Mouse (Mus musculus) spleen, adult 2 months (tissue): ENCODE data around the gene Tmem209. TPM values are rescaled to one million over a fixed set of nuclear protein-coding genes. Genes with fewer than 3 reads are reported as not detected.

Source experiments
- DNase-seq, 2 experiments: peaks; one replicate each; pipeline versions ENCODE4 v3.0.0 to v3.0.0-alpha.2; 2012 to 2021; ENCODE audit warnings: low spot score in 2 of 2, low read depth in 1 of 2
- H3K27ac ChIP-seq: fragments of 200-500 bp; 2 replicates; pipeline ENCODE4 v1.5.1; 2012; ENCODE audit warnings: low read length, inconsistent platforms; ENCODE audit not compliant: insufficient read depth
- H3K27me3 ChIP-seq: fragments of 200-500 bp; 2 replicates; pipeline ENCODE4 v1.6.1; 2012; ENCODE audit warnings: mild to moderate bottlenecking, moderate library complexity, low read length, inconsistent platforms; ENCODE audit not compliant: control insufficient read depth, insufficient read depth
- H3K36me3 ChIP-seq: fragments of 200-500 bp; 2 replicates; pipeline ENCODE4 v1.6.1; 2012; ENCODE audit warnings: mild to moderate bottlenecking, low read length, inconsistent platforms; ENCODE audit not compliant: control insufficient read depth, insufficient read depth
- H3K4me1 ChIP-seq: fragments of 200-500 bp; 2 replicates; pipeline ENCODE4 v1.6.1; 2011; ENCODE audit warnings: inconsistent platforms; ENCODE audit not compliant: control insufficient read depth, insufficient read depth, insufficient read length
- H3K4me3 ChIP-seq: fragments of 200-500 bp; 2 replicates; pipeline ENCODE4 v1.5.1; 2011; ENCODE audit warnings: mild to moderate bottlenecking, inconsistent platforms; ENCODE audit not compliant: insufficient read depth, insufficient read length; ENCODE audit errors: extremely low read depth
- CTCF ChIP-seq: fragments of 200-500 bp; IDR thresholded peaks from 2 replicates; pipeline ENCODE4 v1.5.1; 2011; ENCODE audit warnings: mild to moderate bottlenecking, inconsistent platforms; ENCODE audit not compliant: insufficient read depth, insufficient read length, insufficient replicate concordance; ENCODE audit errors: extremely low read depth
- POLR2A ChIP-seq: fragments of 200-500 bp; IDR thresholded peaks from 2 replicates; pipeline ENCODE4 v1.6.1; 2011; ENCODE audit warnings: low read depth, low read length, inconsistent platforms
- WGBS: fragments of 180-500 bp; shearing (Covaris S2); methylation state at CpG from one replicate; pipeline ENCODE4 v1.1.7; 2018; 5-methylcytosine and 5-hydroxymethylcytosine counted together
- polyA plus RNA-seq: library from polyadenylated mRNA; depleted of rRNA; stranded (reverse); fragments of >200 nt; gene quantifications from 2 replicates; pipeline ENCODE4 v1.2.3, GENCODE M21; 2012

The Tmem209 gene
- polyA plus RNA-seq, 1 experiment: 38.5 TPM

DNA sequence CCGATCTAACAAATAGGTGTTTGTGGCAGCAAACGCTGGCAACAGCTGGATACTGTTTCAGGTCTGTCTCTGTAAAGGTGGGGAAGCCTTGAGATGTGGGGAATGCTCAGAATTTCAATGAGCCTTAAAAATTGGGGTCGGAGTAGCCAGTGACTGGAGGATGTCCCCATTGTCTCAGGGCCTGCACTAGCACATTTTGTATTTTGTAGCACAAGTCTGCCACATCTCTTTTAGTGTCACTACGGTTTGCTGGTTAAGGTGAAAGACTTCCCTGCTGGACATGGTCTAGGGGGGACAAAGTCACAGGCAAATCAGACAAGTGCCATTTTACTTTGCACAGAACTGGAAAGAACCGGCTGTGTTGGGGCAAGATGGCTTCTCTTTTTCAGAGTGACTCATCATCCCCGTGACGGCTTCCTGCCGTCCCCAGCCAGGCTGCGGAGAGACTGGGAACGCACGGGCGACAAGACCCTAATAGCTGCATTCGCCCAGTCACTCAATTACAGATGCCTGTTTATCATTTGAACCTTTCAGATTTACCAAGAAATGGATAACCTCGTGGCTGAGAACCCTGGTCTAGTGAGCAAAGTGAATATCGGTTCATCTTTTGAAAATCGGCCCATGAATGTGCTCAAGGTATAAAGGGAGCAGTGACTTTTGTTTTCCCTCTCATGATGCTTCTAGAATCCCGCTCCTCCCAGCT, 37.1 kb upstream of the Tmem209 start:
- 25% methylated on average over 17 of the region's 17 CpGs for WGBS
- H3K27me3 ChIP-seq: peaks cover 2% of the 10 kb centered on the region; the same call in 1 of the 2 replicates
- no peak for TF ChIP-seq CTCF
- TF ChIP-seq POLR2A: no peak
- DNase-seq: peak in 1 of 2 experiments; percentile 3
- H3K4me1 ChIP-seq: no peaks in the 10 kb centered on the region
- H3K4me3 ChIP-seq: peak overlapping the region; percentile 24; the same call in 1 of the 2 replicates
- H3K27ac ChIP-seq: no peak overlapping the region
- no peaks in the 10 kb centered on the region for H3K36me3 ChIP-seq

DNA sequence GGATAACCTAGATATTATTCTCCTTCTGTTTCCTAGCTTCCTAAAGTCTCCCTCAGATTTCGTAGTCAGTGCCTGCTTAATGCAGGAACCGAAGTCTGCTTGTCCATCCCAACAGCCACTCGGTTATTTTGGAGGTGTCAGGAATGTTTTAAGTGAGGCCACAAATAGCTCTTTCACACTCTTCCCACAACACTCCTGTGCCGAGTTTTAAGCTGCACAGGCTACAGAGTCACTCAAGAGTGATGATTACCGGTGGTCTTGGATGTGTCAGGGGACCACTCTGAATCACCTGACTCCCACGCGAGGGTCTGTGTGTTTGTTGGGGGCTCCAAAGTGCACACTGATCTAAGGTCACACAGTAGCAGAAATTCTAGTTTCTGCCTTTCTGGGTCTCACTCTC, 36.1 kb upstream of the Tmem209 start:
- 92% methylated on average over 7 of the region's 7 CpGs for WGBS
- DNase-seq: no peak
- TF ChIP-seq POLR2A (no peak), CTCF (no peak)
- H3K36me3 ChIP-seq: no peaks in the 10 kb centered on the region
- no peak overlapping the region for H3K4me3 ChIP-seq
- no peak overlapping the region for H3K27ac ChIP-seq
- peaks cover 2% of the 10 kb centered on the region; the same call in 1 of the 2 replicates for H3K27me3 ChIP-seq
- H3K4me1 ChIP-seq: no peaks in the 10 kb centered on the region

DNA sequence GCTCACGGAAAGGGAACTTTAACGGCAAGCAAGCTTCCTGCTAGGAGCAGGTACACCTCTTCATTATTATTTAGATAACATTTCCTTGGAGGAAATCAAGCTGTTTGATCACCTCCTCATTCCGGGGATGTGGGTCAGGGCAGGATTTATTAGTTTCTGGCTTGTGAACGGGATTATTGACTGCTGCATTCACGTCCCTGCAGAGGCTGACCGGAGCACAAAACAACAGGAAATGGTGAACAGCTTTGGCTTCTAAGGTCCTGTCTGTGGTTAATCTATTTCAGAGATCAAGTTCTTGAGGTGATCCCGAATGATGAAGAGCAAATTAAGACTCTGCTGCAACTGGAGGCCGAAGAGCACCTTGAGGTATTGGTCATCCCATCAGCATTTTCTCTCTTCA, 34.3 kb upstream of the Tmem209 start:
- Histone ChIP-seq H3K4me3 (no peak overlapping the region), H3K27me3 (peaks cover 2% of the 10 kb centered on the region; the same call in 1 of the 2 replicates), H3K4me1 (no peaks in the 10 kb centered on the region), H3K27ac (no peak overlapping the region), H3K36me3 (no peaks in the 10 kb centered on the region)
- whole genome bisulfite sequencing: 33% methylated on average over 8 of the region's 8 CpGs
- no peak for DNase-seq
- no peak for TF ChIP-seq CTCF
- TF ChIP-seq POLR2A: no peak

DNA sequence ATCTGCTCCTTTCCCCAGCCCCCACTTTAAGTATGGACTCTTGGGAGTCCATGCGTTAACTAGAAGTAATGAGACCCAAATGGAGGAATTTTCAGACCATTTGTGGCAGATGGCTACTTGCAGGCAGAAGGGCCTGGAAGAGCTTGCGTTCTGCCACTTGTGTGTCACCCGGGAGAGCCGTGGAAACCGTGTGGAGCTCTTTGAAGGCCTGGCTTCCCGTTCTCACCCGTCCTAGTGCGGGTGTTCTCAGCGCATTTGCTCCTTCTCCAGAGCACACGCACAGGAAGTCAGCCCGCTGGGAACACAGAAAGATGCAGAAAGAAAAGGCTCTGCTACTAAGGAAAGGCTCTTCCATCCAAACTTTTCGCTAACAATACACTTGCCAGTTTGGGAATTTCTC, 33.5 kb upstream of the Tmem209 start:
- TF ChIP-seq CTCF: no peak
- TF ChIP-seq POLR2A: no peak
- no peaks in the 10 kb centered on the region for H3K36me3 ChIP-seq
- H3K4me3 ChIP-seq: no peak overlapping the region
- H3K4me1 ChIP-seq: no peaks in the 10 kb centered on the region
- 84% methylated on average over 12 of the region's 12 CpGs for WGBS
- no peak overlapping the region for H3K27ac ChIP-seq
- H3K27me3 ChIP-seq: peaks cover 2% of the 10 kb centered on the region; the same call in 1 of the 2 replicates
- DNase-seq: no peak

DNA sequence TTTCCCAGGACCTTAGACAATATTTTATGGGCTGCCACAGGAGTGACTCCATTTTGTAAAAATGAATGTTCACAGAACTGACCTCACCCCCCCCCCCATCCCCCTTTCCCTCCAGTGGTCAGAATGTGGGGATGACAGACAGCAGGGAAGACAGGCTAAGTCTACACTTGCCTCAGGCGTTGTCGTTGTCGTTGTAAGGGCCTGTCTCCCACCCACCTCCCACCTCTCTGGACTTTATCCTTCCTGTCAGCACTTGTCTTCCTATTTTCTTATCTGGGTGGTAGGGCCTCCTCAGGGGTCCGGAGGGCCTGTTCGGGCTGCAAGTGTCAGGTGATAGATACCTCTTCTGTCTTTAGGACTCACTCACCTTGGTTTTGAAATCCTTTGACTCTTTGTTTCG, 32.7 kb upstream of the Tmem209 start:
- DNase-seq: no peak
- no peaks in the 10 kb centered on the region for H3K36me3 ChIP-seq
- no peak overlapping the region for H3K4me3 ChIP-seq
- no peaks in the 10 kb centered on the region for H3K27me3 ChIP-seq
- H3K4me1 ChIP-seq: no peaks in the 10 kb centered on the region
- no peak overlapping the region for H3K27ac ChIP-seq
- WGBS: 88% methylated on average over 6 of the region's 6 CpGs
- TF ChIP-seq POLR2A: no peak

DNA sequence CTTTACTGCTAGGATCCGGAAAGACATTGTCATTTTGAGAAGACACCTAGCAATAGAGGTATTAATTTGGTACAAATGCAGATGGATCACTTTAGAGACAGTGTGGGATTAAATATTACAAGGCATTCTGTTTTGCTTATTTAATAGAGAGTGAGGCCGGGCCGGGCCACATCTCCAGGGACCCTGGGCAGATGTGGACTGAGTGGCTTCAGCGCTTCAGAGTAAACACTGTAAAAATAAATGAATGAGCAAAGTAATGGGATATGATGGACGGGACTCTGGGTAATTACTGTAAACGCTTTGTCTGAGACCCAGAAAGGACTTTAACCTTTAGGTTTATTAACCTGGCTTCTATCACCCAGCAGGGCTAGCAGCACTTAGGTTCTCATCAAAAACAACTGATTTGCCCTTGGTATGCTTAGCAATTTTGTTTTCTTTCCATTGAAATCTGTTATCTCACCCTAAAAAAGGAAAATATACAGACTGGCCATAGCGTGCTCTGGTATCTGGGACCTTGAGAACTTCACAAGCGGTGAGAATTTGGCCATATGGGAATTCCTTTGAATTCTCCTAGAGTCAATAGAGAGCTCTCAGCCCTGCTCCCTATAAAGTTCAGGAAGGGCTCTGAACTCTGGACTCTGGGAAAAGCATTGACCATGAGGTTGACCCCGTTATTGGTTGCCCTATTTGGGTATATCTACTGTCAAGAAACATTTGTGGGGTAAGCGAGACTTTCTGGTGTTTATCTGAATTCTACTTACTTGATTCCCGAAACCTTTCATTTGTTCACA, 31.6 kb upstream of the Tmem209 start, which contains the start of gene Cpa2:
Cpa2 (plus strand) TSS at position 574 of the 791 bp plus-strand sequence.
- no peaks in the 10 kb centered on the region for H3K36me3 ChIP-seq
- no peaks in the 10 kb centered on the region for H3K27me3 ChIP-seq
- no peak within 1 kb of the TSS for H3K27ac ChIP-seq
- no peaks in the 10 kb centered on the region for H3K4me1 ChIP-seq
- no peak for DNase-seq
- 92% methylated on average over 11 of the region's 11 CpGs for WGBS
- TF ChIP-seq CTCF: no peak
- no peak for TF ChIP-seq POLR2A
- H3K4me3 ChIP-seq: no peak within 1 kb of the TSS

DNA sequence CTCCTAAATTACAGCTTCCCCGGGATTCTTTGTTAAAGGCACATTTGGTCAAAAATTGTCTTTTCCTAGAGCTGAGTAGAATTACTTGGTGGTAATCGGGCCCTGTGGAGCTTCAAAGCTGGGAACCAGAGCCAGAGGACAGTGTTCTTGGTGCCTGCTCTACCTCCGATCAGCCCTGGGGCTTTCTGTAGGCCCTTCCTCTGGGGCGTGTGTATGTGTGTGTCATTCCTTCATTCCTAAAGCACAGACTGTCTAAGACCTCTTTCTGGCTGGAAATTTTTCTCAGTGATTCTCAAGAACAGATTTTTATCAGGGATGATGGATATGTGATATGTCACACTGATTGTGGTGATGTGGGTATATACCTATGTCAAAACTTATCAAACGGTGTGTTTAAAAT, 29.2 kb upstream of the Tmem209 start:
- Histone ChIP-seq H3K36me3 (no peaks in the 10 kb centered on the region), H3K27me3 (no peaks in the 10 kb centered on the region), H3K4me1 (no peaks in the 10 kb centered on the region), H3K4me3 (no peak overlapping the region), H3K27ac (no peak overlapping the region)
- WGBS: 88% methylated on average over 5 of the region's 5 CpGs
- TF ChIP-seq CTCF: no peak
- TF ChIP-seq POLR2A: no peak
- DNase-seq: no peak
